Mouse (Mus musculus): ENCODE data around the gene Gm49378. TPM values are rescaled to one million over a fixed set of nuclear protein-coding genes. Genes with fewer than 3 reads are reported as not detected.
A peak's percentile ranks its signal among the peaks of the same experiment; 100 is the strongest.

Gene Gm49378
- total and polyA plus RNA-seq, 3 experiments: 0.17 to 11.7 (median 8.7) TPM

GRCm38 (mm10) chr14:55659960-55660573 lies 22.4 kb upstream of the Gm49378 start, which contains the start of gene Mdp1:
Gene Mdp1, minus strand, starts transcription at chr14:55660508.
- peaks cover 0 to 16% of the 10 kb centered on the region in 2 experiments; a peak in 2 of 4 replicates for H3K4me1 ChIP-seq (ENCODE audit: control insufficient read depth in 1 of 2, insufficient read depth in 2 of 2)
- H3K36me3 ChIP-seq (replicated peaks in 1 of 2; ENCODE audit: control insufficient read depth in 1 of 2, insufficient read depth in 1 of 2, low read length in 1 of 2): peaks cover 21 to 60% of the 10 kb centered on the region in 2 experiments
- peak within 1 kb of the TSS; percentile 64 to 79 (median 70) for H3K4me3 ChIP-seq (replicated peaks in 1 of 3; ENCODE audit: low read depth in 2 of 3, low read length in 2 of 3, poor library complexity in 1 of 3)
- TF ChIP-seq NELFE (IDR thresholded peaks at IDR 0.05; ENCODE audit: low read depth, low read length) (peak; percentile 62; the same call in 1 of the 2 replicates), ZKSCAN1 (IDR thresholded peaks at IDR 0.05; ENCODE audit: borderline replicate concordance, low read depth, low read length) (no peak), NRF1 (IDR thresholded peaks at IDR 0.05; ENCODE audit: low read depth, low read length) (peak; percentile 32), CHD2 (IDR thresholded peaks at IDR 0.05; ENCODE audit: low read length) (no peak), TCF12 (IDR thresholded peaks at IDR 0.05; ENCODE audit: low read depth, low read length) (peak; percentile 76; the same call in 1 of the 2 replicates), CHD1 (IDR thresholded peaks at IDR 0.05; ENCODE audit: low read depth, low read length) (no peak), MYC (IDR thresholded peaks at IDR 0.05; ENCODE audit: low read depth, low read length) (no peak), SMC3 (IDR thresholded peaks at IDR 0.05; ENCODE audit: low read depth, low read length) (peak; percentile 21; the same call in 1 of the 2 replicates), MXI1 (IDR thresholded peaks at IDR 0.05; ENCODE audit: low read depth, low read length) (peak; percentile 81), CTCF (conservative IDR thresholded peaks at IDR 0.05 in 1 of 2, IDR thresholded peaks at IDR 0.05 in 1 of 2; ENCODE audit: low read depth in 2 of 2, low read length in 2 of 2) (peak in 1 of 2 experiments; percentile 76; a peak in 2 of 4 replicates), MEF2A (IDR thresholded peaks at IDR 0.05; ENCODE audit: borderline replicate concordance, low read depth, low read length) (peak; percentile 73), TBP (conservative IDR thresholded peaks at IDR 0.05; ENCODE audit: low read depth, low read length) (0 out of 2 replicates have a peak, but pooled peaks have one; percentile 45), MAX (IDR thresholded peaks at IDR 0.05; ENCODE audit: low read length) (no peak; the same call in 1 of the 2 replicates), HCFC1 (IDR thresholded peaks at IDR 0.05; ENCODE audit: low read depth, low read length) (peak; percentile 80), GABPA (IDR thresholded peaks at IDR 0.05; ENCODE audit: insufficient replicate concordance, low read depth, low read length) (peak; percentile 68; the same call in 1 of the 2 replicates), POLR2A (IDR thresholded peaks at IDR 0.05; ENCODE audit: low read depth, low read length) (peak; percentile 73), ZNF384 (IDR thresholded peaks at IDR 0.05; ENCODE audit: low read depth, low read length) (0 out of 2 replicates have a peak, but pooled peaks have one; percentile 5), KAT2A (IDR thresholded peaks at IDR 0.05; ENCODE audit: insufficient replicate concordance, low read length) (peak; percentile 48; the same call in 1 of the 2 replicates), USF2 (conservative IDR thresholded peaks at IDR 0.05; ENCODE audit: low read depth, low read length) (no peak), JUN (IDR thresholded peaks at IDR 0.05; ENCODE audit: insufficient read depth, low read depth, low read length) (no peak), ELF1 (IDR thresholded peaks at IDR 0.05; ENCODE audit: low read depth, low read length) (peak; percentile 56; the same call in 1 of the 2 replicates), MAZ (IDR thresholded peaks at IDR 0.05; ENCODE audit: low read depth, low read length) (no peak; the same call in 1 of the 2 replicates), SIN3A (IDR thresholded peaks at IDR 0.05; ENCODE audit: low read length) (peak; percentile 73), ZC3H11A (IDR thresholded peaks at IDR 0.05; ENCODE audit: low read depth, low read length) (no peak)
- DNase-seq (ENCODE audit: extremely low read depth): peak; percentile 74
- no peak within 1 kb of the TSS for H3K27ac ChIP-seq (ENCODE audit: insufficient read depth, low read depth)
- peak within 1 kb of the TSS; percentile 87 for H3K9ac ChIP-seq (ENCODE audit: insufficient read depth, low read depth)
- peaks cover 4% of the 10 kb centered on the region for H3K79me2 ChIP-seq (replicated peaks; ENCODE audit: control insufficient read depth, extremely low read depth, insufficient read depth, poor library complexity, severe bottlenecking)
- H3K4me2 ChIP-seq (ENCODE audit: insufficient read depth, low read depth, poor library complexity, severe bottlenecking): peak within 1 kb of the TSS; percentile 95
- H3K27me3 ChIP-seq (replicated peaks): no peaks in the 10 kb centered on the region
- in situ Hi-C loops (cut with MboI; ENCODE audit: low pct_ligation_motif_present, low pct_unique_long_range_greater_than_20kb, low sequenced_read_pairs): no loop called here
- dilution Hi-C loops (cut with MboI; ENCODE audit: extremely low pct_ligation_motif_present, extremely low pct_unique_long_range_greater_than_20kb, low sequenced_read_pairs): no loop called here
- H3K9me3 ChIP-seq (replicated peaks; ENCODE audit: low read length): no peaks in the 10 kb centered on the region

All from CH12.LX (cell line).